Mouse (Mus musculus) G1E (cell line): Measurements from ENCODE around the gene Cntnap4.

Source experiments
- CTCF ChIP-seq: IDR thresholded peaks from 2 replicates; pipeline ENCODE4 v1.5.1; 2012; ENCODE audit warnings: low read depth, low read length, inconsistent platforms, mixed read lengths
- GATA1 ChIP-seq: IDR thresholded peaks from 2 replicates; pipeline ENCODE4 v1.6.1; 2012; ENCODE audit warnings: borderline replicate concordance, low read length, inconsistent platforms, mixed read lengths
- POLR2AphosphoS5 ChIP-seq: IDR thresholded peaks from 2 replicates; pipeline ENCODE4 v1.6.1; 2012; ENCODE audit warnings: low read depth, low read length, inconsistent platforms; ENCODE audit not compliant: insufficient replicate concordance
- TAL1 ChIP-seq: conservative IDR thresholded peaks from 2 replicates; pipeline ENCODE4 v1.6.1; 2012; ENCODE audit warnings: low read depth, low read length, inconsistent platforms, mixed read lengths

GRCm38 (mm10) chr8:112724918-112725317 lies 155.1 kb downstream of the Cntnap4 start:
- TF ChIP-seq CTCF (no peak), GATA1 (no peak), POLR2AphosphoS5 (no peak), TAL1 (no peak)
